Mouse (Mus musculus) heart, adult 11 months (tissue): Measurements from ENCODE around the gene Slc30a2.

Experiments
- DNase-seq: peaks from one replicate; pipeline ENCODE4 v3.0.0; 2022

Slc30a2 gene

GRCm38 (mm10) chr4:134401856-134402570 lies 59.0 kb downstream of the Slc30a2 start:
- no peak for DNase-seq

- DNase-seq: peak; percentile 98
These were observed 59.7 kb downstream of the Slc30a2 start for GRCm38 (mm10) chr4:134402571-134403262.

DNA sequence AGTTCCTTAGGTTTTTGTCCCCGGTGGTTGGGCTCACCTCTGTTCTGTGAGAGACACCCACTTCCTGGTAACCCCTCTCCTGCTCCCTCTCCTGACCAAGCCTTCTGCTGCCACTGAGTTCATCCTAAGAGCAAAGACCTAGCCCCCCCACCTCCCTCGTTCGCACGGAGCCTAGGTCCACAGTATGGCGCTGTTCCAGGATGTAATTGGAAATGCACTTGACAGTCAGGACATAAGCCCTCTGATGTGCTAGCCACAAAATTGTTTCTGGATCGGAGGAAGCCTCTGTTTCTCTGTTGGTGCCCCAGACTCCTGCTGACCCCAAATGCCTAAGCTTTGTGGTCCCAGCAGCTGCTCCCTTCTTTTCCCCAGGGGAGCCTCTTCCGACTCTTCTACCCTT lies 60.7 kb downstream of the Slc30a2 start:
- DNase-seq: no peak
